Mouse (Mus musculus) G1E (cell line): ENCODE results near the gene Smc3. TPM values are rescaled to one million over a fixed set of nuclear protein-coding genes. Genes with fewer than 3 reads are reported as not detected.

ENCODE experiments used
- ATAC-seq: 2 replicates; pipeline ENCODE4 v1.8.0; 2016; ENCODE audit warnings: mild to moderate bottlenecking; ENCODE audit not compliant: insufficient number of reproducible peaks, poor library complexity, low FRiP score, severe bottlenecking; ENCODE audit errors: extremely low read depth
- DNase-seq: peaks from one replicate; pipeline ENCODE4 v3.0.0; 2012; ENCODE audit warnings: low spot score
- H3K27me3 ChIP-seq: 2 replicates; pipeline ENCODE4 v1.6.1; 2012; ENCODE audit warnings: mild to moderate bottlenecking, low read length, inconsistent platforms; ENCODE audit not compliant: insufficient read depth
- H3K36me3 ChIP-seq: replicated peaks from 2 replicates; pipeline ENCODE3; 2012; ENCODE audit warnings: mild to moderate bottlenecking, inconsistent platforms
- H3K4me1 ChIP-seq: 2 replicates; pipeline ENCODE4 v1.6.1; 2012; ENCODE audit warnings: low read depth, low read length, inconsistent platforms, mixed read lengths; ENCODE audit not compliant: insufficient read depth
- H3K4me3 ChIP-seq: 2 replicates; pipeline ENCODE4 v1.5.1; 2012; ENCODE audit warnings: low read depth, mild to moderate bottlenecking, inconsistent platforms, low read length, moderate library complexity, mixed read lengths
- H3K9me3 ChIP-seq: replicated peaks from 2 replicates; pipeline ENCODE4 v1.6.1; 2012; ENCODE audit warnings: inconsistent platforms
- CTCF ChIP-seq: IDR thresholded peaks from 2 replicates; pipeline ENCODE4 v1.5.1; 2012; ENCODE audit warnings: low read depth, low read length, inconsistent platforms, mixed read lengths
- GATA1 ChIP-seq: IDR thresholded peaks from 2 replicates; pipeline ENCODE4 v1.6.1; 2012; ENCODE audit warnings: borderline replicate concordance, low read length, inconsistent platforms, mixed read lengths
- GATA2 ChIP-seq: IDR thresholded peaks from 2 replicates; pipeline ENCODE4 v1.6.1; 2012; ENCODE audit warnings: low read depth, low read length, inconsistent platforms, borderline replicate concordance
- POLR2AphosphoS5 ChIP-seq: IDR thresholded peaks from 2 replicates; pipeline ENCODE4 v1.6.1; 2012; ENCODE audit warnings: low read depth, low read length, inconsistent platforms; ENCODE audit not compliant: insufficient replicate concordance
- TAL1 ChIP-seq: conservative IDR thresholded peaks from 2 replicates; pipeline ENCODE4 v1.6.1; 2012; ENCODE audit warnings: low read depth, low read length, inconsistent platforms, mixed read lengths
- polyA plus RNA-seq: library from polyadenylated mRNA; stranded (reverse); fragments of >175 nt; gene quantifications from 2 replicates; pipeline ENCODE4 v1.2.3, GENCODE M21; 2012
- total RNA-seq, 2 experiments: library from RNA; stranded (forward) in 1 of 2; stranded (reverse) in 1 of 2; fragments of 200-1000 nt in 1 of 2; fragments of >200 nt in 1 of 2; fragmentation: Nextera tagmentation in 1 of 2; gene quantifications; 2 replicates each; pipeline ENCODE4 v1.2.3; 2014 to 2017

Smc3 gene
- total and polyA plus RNA-seq, 3 experiments: 41.9 to 198 (median 150) TPM

- no peak overlapping the region for H3K4me3 ChIP-seq
- DNase-seq: no peak
Measured at GRCm38 (mm10) chr19:53596723-53597474, 3.3 kb upstream of the Smc3 start.

DNA sequence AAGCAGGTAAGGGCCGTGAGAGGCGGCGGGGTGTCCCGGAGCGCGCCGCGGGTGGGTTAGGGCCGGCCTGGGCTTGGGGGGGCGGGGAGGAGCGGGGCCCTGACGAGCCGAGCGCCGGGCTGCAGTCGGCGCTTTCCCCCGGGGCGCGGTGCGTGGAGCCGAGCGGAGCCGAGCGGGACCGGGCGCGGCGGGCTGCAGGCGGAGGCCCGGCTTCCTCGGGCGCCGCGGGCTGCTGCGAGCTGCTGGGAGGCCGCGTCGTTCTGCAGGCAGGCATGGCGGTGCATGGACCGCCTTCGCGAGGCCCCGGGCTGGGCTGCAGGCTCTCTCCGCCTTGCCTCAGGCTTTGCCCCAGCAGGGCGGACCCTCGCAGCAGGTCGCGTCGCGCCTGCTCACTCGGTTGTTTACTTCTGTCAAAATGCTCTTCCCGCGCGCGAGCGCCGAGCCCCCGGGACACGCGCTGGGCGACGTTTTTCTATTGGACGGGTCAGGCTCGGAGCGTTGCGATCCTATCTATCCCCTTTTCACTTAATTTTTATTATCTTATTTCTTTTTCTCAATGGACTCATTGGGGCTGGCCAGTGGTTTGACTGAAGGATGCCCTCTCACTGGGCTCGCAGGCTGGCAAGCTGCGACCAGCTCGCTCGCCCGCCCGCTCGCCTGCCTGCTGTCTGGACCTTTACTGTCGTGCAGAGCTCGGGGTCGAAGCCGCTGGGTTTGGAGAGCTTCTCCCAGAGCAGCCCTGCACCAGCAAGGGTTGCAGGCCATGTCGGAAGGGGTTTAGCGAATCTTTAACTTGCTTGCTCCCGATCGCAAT is 558 bp downstream of the Smc3 start:
- TF ChIP-seq TAL1: no peak
- TF ChIP-seq GATA2: no peak
- no peak for TF ChIP-seq GATA1
- no peak for TF ChIP-seq POLR2AphosphoS5
- TF ChIP-seq CTCF: no peak
- H3K4me3 ChIP-seq: peak overlapping the region; percentile 96
- H3K9me3 ChIP-seq: no peaks in the 10 kb centered on the region
- H3K36me3 ChIP-seq: peaks cover 29% of the 10 kb centered on the region
- DNase-seq: peak; percentile 74
- peaks cover 23% of the 10 kb centered on the region for H3K4me1 ChIP-seq
- H3K27me3 ChIP-seq: peaks cover 2% of the 10 kb centered on the region; the same call in 1 of the 2 replicates
- no peak for ATAC-seq

More at GRCm38 (mm10) chr19:53596723-53597474, 3.3 kb upstream of the Smc3 start:
- Histone ChIP-seq H3K4me1 (peaks cover 6% of the 10 kb centered on the region), H3K9me3 (no peaks in the 10 kb centered on the region), H3K36me3 (peaks cover 2% of the 10 kb centered on the region), H3K27me3 (peaks cover 17% of the 10 kb centered on the region)
- TF ChIP-seq GATA1: no peak
- TF ChIP-seq GATA2: no peak
- TF ChIP-seq TAL1: no peak
- no peak for TF ChIP-seq POLR2AphosphoS5
- TF ChIP-seq CTCF: no peak
- ATAC-seq: no peak

DNA sequence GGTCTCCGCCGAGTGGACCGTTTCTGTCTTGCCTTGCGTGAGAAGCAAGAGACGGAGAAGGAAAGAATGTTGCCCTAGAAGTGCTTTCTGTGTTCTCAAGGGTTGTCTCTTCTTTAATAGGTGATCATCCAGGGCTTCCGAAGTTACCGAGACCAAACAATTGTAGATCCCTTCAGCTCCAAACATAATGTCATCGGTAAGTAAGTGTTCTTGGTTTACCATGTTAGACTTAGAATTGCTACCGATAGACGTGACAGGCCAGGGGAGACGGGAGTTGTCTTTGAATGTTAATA is 1.1 kb downstream of the Smc3 start:
- ATAC-seq (no peak), DNase-seq (no peak)
- TF ChIP-seq GATA2: no peak
- TF ChIP-seq CTCF: no peak
- no peak for TF ChIP-seq TAL1
- no peak for TF ChIP-seq POLR2AphosphoS5
- peaks cover 23% of the 10 kb centered on the region for H3K4me1 ChIP-seq
- H3K27me3 ChIP-seq: peaks cover 2% of the 10 kb centered on the region; the same call in 1 of the 2 replicates
- no peaks in the 10 kb centered on the region for H3K9me3 ChIP-seq
- H3K36me3 ChIP-seq: peaks cover 33% of the 10 kb centered on the region
- peak overlapping the region; percentile 96 for H3K4me3 ChIP-seq

GRCm38 (mm10) chr19:53608921-53609320 is 8.7 kb downstream of the Smc3 start:
- TF ChIP-seq POLR2AphosphoS5: no peak
- TF ChIP-seq CTCF: no peak
- no peak for TF ChIP-seq TAL1
- no peak for TF ChIP-seq GATA1
- TF ChIP-seq GATA2: no peak
- ATAC-seq: no peak
- Histone ChIP-seq H3K27me3 (no peaks in the 10 kb centered on the region), H3K9me3 (no peaks in the 10 kb centered on the region), H3K4me3 (no peak overlapping the region), H3K4me1 (peaks cover 45% of the 10 kb centered on the region), H3K36me3 (peaks cover 77% of the 10 kb centered on the region)
- no peak for DNase-seq

DNA sequence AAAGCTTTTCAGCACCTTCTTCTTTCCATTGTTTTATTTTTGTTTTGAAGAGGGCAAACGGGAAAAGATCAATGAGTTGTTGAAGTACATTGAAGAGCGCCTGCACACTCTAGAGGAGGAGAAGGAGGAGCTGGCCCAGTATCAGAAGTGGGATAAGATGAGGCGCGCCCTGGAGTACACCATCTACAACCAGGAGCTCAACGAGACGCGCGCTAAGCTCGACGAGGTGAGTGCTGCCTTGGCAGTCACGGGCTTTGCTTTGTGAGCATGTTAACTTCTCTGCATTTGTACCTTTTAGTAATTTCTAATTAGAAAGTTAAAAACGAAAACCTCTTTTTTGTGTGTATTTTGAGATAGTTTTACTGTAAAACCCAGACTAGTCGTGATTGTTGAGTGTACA is 21.5 kb downstream of the Smc3 start:
- no peak for ATAC-seq
- Histone ChIP-seq H3K27me3 (no peaks in the 10 kb centered on the region), H3K4me1 (peaks cover 9% of the 10 kb centered on the region), H3K9me3 (no peaks in the 10 kb centered on the region), H3K36me3 (peaks cover 90% of the 10 kb centered on the region), H3K4me3 (no peak overlapping the region)
- no peak for DNase-seq
- TF ChIP-seq GATA1: no peak
- TF ChIP-seq POLR2AphosphoS5: no peak
- no peak for TF ChIP-seq GATA2
- no peak for TF ChIP-seq TAL1
- no peak for TF ChIP-seq CTCF

DNA sequence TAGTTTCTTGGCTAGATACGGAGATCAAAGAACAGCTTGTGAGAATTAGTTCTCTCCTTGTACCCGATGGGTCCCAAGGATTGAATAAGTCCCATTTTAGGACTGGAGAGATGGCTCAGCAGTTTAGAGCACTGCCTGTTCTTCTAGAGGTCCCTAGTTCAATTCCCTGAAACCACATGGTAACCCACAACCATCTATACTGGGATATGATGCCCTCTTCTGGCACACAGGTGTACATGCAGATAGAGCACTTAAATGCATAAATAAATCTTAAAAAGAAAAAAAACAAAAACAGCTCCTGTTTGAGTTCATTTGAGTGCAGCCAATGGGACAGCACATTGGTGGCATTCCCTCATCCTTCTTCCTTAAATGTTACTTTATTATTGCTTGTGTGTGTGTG is 37.8 kb downstream of the Smc3 start:
- DNase-seq (no peak), ATAC-seq (no peak)
- peaks cover 89% of the 10 kb centered on the region for H3K36me3 ChIP-seq

More for the DNA sequence above, 37.8 kb downstream of the Smc3 start:
- Histone ChIP-seq H3K27me3 (no peaks in the 10 kb centered on the region), H3K4me1 (no peaks in the 10 kb centered on the region; the same call in 1 of the 2 replicates), H3K9me3 (no peaks in the 10 kb centered on the region), H3K4me3 (no peak overlapping the region)
- TF ChIP-seq TAL1 (no peak), GATA2 (no peak), GATA1 (no peak), CTCF (no peak), POLR2AphosphoS5 (no peak)
